Mouse (Mus musculus) erythroblast, embryonic 14.5 days (primary cell): Measurements from ENCODE around the gene Clpp. TPM values are rescaled to one million over a fixed set of nuclear protein-coding genes. Genes with fewer than 3 reads are reported as not detected.

Experiments
- H3K27me3 ChIP-seq: 2 replicates; pipeline ENCODE4 v1.6.1; 2012; ENCODE audit warnings: inconsistent platforms; ENCODE audit not compliant: control insufficient read depth
- H3K36me3 ChIP-seq: 2 replicates; pipeline ENCODE4 v1.6.1; 2012; ENCODE audit warnings: mild to moderate bottlenecking, inconsistent platforms; ENCODE audit not compliant: control insufficient read depth
- H3K4me1 ChIP-seq: 2 replicates; pipeline ENCODE4 v1.6.1; 2012; ENCODE audit warnings: inconsistent platforms; ENCODE audit not compliant: control insufficient read depth
- H3K4me3 ChIP-seq: replicated peaks from 2 replicates; pipeline ENCODE3; 2012; ENCODE audit warnings: moderate library complexity, mild to moderate bottlenecking, inconsistent platforms
- H3K9me3 ChIP-seq: 2 replicates; pipeline ENCODE4 v1.6.1; 2012; ENCODE audit warnings: low read length, inconsistent platforms, mixed read lengths; ENCODE audit not compliant: control insufficient read depth
- GATA1 ChIP-seq: IDR thresholded peaks from 2 replicates; pipeline ENCODE4 v1.6.1; 2012; ENCODE audit warnings: low read length, inconsistent platforms, mixed read lengths
- TAL1 ChIP-seq: IDR thresholded peaks from 3 replicates; pipeline ENCODE4 v1.6.1; 2012; ENCODE audit warnings: low read length, inconsistent platforms, mixed read lengths
- polyA plus RNA-seq: library from polyadenylated mRNA; stranded (reverse); fragments of >175 nt; gene quantifications from 2 replicates; pipeline ENCODE4 v1.2.3, GENCODE M21; 2012

Gene Clpp
- polyA plus RNA-seq, 1 experiment = 12.3 TPM

DNA sequence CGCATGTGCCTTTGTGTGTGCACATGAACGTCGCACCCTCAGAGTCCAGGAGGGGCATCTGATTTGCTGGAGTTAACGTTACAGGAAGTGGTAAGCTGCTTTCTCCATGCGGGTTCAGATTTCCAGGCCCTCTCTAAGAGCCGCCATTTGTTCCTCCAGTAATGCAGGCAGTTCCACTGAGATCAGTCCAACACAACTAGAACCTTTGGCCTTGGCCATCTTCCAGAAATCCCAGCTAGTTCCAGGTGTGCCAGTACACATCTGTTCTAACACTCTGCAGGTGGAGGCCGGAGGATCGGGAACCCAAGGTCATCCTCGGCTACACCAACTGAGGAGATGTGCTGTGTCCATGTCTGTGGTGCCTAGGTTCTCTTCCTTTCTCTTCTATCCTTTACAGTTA lies 5.2 kb upstream of the Clpp start:
- no peaks in the 10 kb centered on the region for H3K36me3 ChIP-seq
- peaks cover 16% of the 10 kb centered on the region for H3K4me1 ChIP-seq
- TF ChIP-seq TAL1 (no peak), GATA1 (no peak)
- H3K4me3 ChIP-seq = no peak overlapping the region
- H3K27me3 ChIP-seq = no peaks in the 10 kb centered on the region
- no peaks in the 10 kb centered on the region for H3K9me3 ChIP-seq

DNA sequence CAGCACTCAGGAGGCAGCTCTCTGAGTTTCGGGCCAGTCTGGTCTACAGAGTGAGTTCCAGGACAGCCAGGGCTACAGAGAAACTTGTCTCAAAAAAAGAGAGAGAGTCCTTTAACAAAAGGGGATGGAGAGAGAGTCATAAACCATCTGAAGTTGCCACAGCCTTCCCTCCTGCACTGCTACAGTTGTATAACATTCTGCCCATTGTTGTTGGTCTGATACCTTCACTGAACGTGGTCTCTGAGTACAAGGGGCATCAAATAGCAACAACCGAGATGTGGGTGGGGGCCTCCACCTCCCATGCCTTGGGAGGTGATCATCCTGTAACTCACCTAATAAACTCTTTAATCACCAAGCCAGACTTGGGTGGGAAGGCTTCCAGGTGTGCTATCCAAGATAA lies 4.4 kb upstream of the Clpp start:
- Histone ChIP-seq H3K9me3 (no peaks in the 10 kb centered on the region), H3K4me3 (no peak overlapping the region), H3K36me3 (no peaks in the 10 kb centered on the region), H3K27me3 (no peaks in the 10 kb centered on the region), H3K4me1 (peaks cover 21% of the 10 kb centered on the region)
- TF ChIP-seq GATA1 = no peak
- TF ChIP-seq TAL1 = no peak

DNA sequence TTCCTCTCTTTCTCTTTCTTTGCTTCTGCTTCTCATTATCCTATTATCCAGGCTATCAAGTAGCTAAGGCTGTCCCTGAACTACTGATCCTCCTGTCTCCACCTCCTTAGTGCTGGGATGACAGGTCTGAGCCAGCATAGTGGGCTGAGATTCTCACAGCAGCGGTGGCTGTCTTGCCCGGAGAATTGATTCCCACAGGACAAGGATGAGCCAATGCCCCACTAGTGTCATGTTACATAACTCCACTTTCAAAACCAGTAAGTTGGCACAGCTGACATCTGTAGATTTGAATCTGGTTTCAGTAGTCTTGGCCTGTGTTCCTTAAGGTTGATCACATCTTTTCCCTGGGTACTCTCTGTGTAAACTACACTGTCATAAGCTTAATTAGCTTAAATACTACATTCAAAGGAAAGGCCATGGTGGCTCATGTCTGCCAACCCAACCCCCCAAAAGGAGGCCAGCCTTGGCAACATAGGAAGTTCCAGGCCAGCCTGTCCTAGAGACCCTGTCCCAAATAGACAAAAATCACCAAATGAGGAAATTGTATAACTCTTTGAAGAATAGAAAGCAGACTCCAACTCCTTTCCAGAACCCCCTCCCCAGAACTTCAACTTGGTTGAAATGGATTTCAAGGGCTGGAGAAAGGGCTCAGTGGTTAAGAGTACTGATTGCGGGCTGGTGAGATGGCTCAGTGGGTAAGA lies 3.9 kb upstream of the Clpp start:
- no peaks in the 10 kb centered on the region for H3K27me3 ChIP-seq
- no peak overlapping the region for H3K4me3 ChIP-seq
- peaks cover 4% of the 10 kb centered on the region for H3K36me3 ChIP-seq
- H3K9me3 ChIP-seq = no peaks in the 10 kb centered on the region
- no peak for TF ChIP-seq TAL1
- TF ChIP-seq GATA1 = no peak
- peaks cover 26% of the 10 kb centered on the region for H3K4me1 ChIP-seq

DNA sequence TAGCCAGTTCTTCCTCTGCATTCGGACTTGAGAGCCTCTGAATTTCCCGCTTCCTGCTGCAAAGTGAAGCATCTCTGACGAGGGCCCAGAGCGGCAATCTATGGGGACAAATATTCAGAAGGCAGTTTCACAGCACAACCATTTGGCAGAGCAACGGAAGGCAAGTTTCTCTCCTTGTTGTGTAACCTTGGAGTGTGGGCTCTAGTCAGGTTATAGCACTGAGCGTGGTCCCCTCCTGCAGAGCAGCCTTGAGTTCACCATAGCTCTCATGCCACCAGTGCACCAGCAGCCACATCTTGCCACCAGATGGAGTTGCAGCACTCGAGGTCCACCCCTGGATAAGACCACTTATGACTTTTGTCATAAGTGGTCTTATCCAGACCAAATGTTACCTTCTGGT lies 1.7 kb upstream of the Clpp start:
- Histone ChIP-seq H3K4me3 (no peak overlapping the region), H3K36me3 (peaks cover 23% of the 10 kb centered on the region), H3K27me3 (no peaks in the 10 kb centered on the region), H3K9me3 (no peaks in the 10 kb centered on the region), H3K4me1 (peaks cover 36% of the 10 kb centered on the region)
- TF ChIP-seq GATA1 (no peak), TAL1 (no peak)

DNA sequence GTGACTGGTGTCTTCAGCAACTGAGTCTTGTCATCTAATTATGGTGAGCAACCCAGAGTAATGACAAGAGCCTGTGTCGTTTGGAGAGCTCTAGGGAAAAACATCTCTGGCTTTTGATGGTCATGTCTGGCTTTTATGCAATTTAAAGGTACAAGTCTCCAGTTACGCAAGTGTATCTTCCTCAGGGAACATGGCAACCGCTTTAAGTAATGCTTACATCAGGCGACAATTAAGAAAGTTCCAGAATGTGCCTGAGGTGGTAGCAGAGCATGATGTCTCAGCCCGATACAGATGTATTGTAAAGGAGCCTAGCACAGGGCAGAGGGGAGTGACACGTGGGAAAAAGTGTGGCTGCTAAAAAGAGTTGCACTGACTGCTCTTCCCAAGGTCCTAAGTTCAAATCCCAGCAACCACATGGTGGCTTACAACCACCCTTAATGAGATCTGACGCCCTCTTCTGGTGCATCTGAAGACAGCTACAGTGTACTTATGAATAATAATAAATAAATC lies 1.1 kb upstream of the Clpp start:
- H3K36me3 ChIP-seq = peaks cover 28% of the 10 kb centered on the region
- H3K4me1 ChIP-seq = peaks cover 36% of the 10 kb centered on the region
- no peaks in the 10 kb centered on the region for H3K9me3 ChIP-seq
- H3K4me3 ChIP-seq = peak overlapping the region; percentile 75
- no peaks in the 10 kb centered on the region for H3K27me3 ChIP-seq
- TF ChIP-seq TAL1 (no peak), GATA1 (no peak)

DNA sequence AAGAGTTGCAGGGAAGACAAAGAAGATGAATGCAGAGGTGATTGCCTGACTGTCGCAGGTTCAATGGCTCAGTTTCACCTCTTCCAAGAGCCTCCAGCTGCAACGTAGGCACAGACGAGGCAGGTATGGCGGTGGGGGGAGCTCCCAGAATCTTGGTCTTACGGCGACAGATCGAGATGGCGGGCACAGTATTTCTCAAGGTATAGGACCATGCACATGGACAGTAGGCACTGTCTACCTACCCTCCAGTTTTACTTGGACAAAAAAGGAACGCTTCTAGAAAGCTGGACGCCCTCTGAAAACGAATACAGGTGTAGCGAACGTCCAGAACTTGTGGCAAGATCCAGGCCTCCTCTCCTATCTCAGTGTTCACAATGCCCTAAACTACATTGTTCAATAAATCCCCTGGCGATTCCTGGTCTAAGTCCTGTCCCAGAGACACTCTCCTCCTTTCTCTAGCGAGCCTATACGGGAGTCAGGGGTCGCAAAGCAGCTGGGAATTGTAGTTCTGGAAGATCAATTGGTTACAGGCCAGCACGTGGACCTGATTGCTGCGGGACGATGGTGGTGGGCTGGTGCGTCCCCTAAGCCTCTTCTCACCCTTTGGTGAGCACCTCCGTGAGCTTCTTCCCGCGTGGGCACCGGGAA lies 514 bp upstream of the Clpp start:
- peak overlapping the region; percentile 75 for H3K4me3 ChIP-seq
- H3K27me3 ChIP-seq = no peaks in the 10 kb centered on the region
- peaks cover 34% of the 10 kb centered on the region for H3K36me3 ChIP-seq
- peaks cover 36% of the 10 kb centered on the region for H3K4me1 ChIP-seq
- TF ChIP-seq GATA1 = no peak
- TF ChIP-seq TAL1 = no peak
- H3K9me3 ChIP-seq = no peaks in the 10 kb centered on the region

DNA sequence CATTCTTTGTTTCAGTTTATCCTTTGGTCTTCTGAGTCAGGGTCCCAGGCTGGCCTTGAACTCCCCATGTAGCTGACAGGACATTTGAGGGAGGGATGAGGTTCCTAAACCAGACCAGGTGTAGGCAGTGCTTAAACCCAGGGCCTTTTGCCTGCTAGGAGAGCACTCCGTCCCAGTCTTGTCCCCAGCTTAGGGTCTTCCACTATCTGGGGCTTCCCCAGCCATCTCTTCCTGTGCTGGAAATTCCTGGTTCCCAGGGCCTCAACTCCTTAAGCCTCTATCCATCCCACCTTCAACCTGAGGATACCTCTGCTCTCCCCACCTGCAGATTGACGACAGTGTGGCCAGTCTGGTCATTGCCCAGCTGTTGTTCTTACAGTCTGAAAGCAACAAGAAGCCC lies 861 bp downstream of the Clpp start:
- no peaks in the 10 kb centered on the region for H3K27me3 ChIP-seq
- H3K9me3 ChIP-seq = no peaks in the 10 kb centered on the region
- H3K36me3 ChIP-seq = peaks cover 48% of the 10 kb centered on the region
- H3K4me3 ChIP-seq = peak overlapping the region; percentile 75
- H3K4me1 ChIP-seq = peaks cover 34% of the 10 kb centered on the region
- TF ChIP-seq TAL1 = no peak
- TF ChIP-seq GATA1 = no peak

DNA sequence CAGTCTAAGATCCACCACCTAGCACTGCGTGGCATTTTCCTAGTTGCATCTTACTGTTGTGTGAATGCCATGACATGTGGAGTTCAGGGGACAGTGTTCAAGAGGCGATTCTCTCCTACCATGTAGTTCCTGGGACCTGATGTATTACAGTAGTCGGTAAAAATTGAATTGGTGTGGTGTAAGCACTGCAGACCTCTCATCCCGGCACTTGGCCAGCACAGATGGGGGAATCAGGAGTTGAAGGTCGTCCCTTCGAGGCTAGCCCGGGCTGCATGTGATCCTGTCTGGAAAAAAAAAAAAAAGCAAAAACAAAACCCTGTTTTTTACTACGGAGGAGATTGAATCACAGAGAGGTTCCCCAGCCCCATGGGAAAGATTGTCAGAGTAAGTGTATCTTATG lies 4.9 kb downstream of the Clpp start:
- Histone ChIP-seq H3K4me1 (peaks cover 45% of the 10 kb centered on the region), H3K36me3 (peaks cover 71% of the 10 kb centered on the region), H3K4me3 (no peak overlapping the region), H3K27me3 (no peaks in the 10 kb centered on the region), H3K9me3 (peaks cover 2% of the 10 kb centered on the region; the same call in 1 of the 2 replicates)
- no peak for TF ChIP-seq TAL1
- TF ChIP-seq GATA1 = no peak

DNA sequence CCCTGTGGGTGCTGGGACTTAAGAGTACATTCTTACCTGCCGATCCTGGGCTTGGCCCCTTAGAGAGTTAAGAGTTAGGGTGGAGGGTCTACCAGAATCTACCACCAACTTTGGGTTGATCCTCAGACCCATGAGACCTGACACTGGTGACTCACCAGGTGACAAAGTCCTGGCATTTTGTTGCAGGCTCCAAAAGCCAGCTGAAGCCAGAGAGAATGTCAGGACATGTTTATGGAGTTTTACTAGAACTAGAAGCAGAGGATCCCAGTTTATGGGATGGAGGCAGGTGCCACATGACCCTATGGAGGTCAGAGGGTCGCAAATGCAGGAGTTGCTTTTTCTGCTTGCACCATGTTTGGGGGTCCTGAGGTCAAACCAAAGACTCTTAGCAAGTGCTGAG lies 6.4 kb downstream of the Clpp start:
- Histone ChIP-seq H3K4me1 (peaks cover 41% of the 10 kb centered on the region), H3K9me3 (peaks cover 2% of the 10 kb centered on the region; the same call in 1 of the 2 replicates), H3K4me3 (peak overlapping the region; percentile 83), H3K36me3 (peaks cover 81% of the 10 kb centered on the region), H3K27me3 (no peaks in the 10 kb centered on the region)
- TF ChIP-seq TAL1 = no peak
- no peak for TF ChIP-seq GATA1

DNA sequence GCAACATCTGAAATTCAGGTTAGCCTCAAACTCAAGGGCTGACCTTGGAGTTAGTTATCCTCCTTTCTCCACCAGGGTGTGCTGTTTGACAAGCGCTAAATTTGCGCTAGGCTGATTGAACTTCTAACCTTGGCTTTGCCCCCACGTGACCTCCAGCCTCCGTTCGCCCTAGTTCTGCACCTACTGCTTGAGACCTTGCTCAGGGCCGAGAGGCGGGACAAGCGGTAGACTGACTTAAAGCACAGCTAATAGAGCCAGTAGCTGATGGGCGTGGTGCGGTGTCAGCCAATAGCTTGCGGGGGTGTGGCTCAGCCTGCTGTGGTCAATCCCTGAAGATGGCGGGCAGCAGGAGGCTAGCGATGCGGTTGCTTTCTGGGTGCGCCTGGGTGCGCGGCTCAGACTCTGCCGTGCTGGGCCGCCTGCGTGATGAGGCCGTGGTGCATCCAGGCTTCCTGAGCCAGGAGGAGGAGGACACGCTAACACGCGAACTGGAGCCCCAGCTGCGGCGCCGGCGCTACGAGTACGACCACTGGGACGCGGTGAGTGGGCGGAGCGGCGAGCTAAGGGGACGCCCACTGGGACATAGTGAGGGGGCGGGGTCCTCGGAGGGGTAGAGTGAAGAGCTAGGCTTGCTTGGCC lies 7.0 kb downstream of the Clpp start, which contains the start of gene Alkbh7:
Gene Alkbh7 (plus strand): TSS at position 311 of the 639 bp plus-strand sequence.
- no peaks in the 10 kb centered on the region for H3K27me3 ChIP-seq
- peaks cover 2% of the 10 kb centered on the region; the same call in 1 of the 2 replicates for H3K9me3 ChIP-seq
- peaks cover 41% of the 10 kb centered on the region for H3K4me1 ChIP-seq
- H3K36me3 ChIP-seq = peaks cover 81% of the 10 kb centered on the region
- TF ChIP-seq TAL1 (no peak), GATA1 (no peak)
- H3K4me3 ChIP-seq = peak within 1 kb of the TSS; percentile 83
